Mouse (Mus musculus): ENCODE data around the gene Cnih2. TPM values are rescaled to one million over a fixed set of nuclear protein-coding genes. Genes with fewer than 3 reads are reported as not detected.
A peak's percentile ranks its signal among the peaks of the same experiment; 100 is the strongest.
"Not testable (repeated sequence)": the region's sequence is repeated elsewhere in the genome, so short reads cannot be mapped to it uniquely, and the experiment has no call there.

Cnih2 gene
- total RNA-seq, 4 experiments from 2014 or later = 417 to 436 (median 422) TPM

GRCm38 (mm10) chr19:5094243-5094632 lies 4.1 kb downstream of the Cnih2 start:
- DNase-seq (ENCODE audit: low spot score in 2 of 2) = peak; percentile 95 to 98

- DNase-seq (ENCODE audit: low spot score in 2 of 2) = no peak
Measured at GRCm38 (mm10) chr19:5093481-5094242, 4.7 kb downstream of the Cnih2 start.

- DNase-seq (ENCODE audit: low spot score in 2 of 2) = no peak
Measured at GRCm38 (mm10) chr19:5092083-5092482, 6.2 kb downstream of the Cnih2 start.

GRCm38 (mm10) chr19:5089324-5089723 lies 9.0 kb downstream of the Cnih2 start:
- no peak for DNase-seq (ENCODE audit: low spot score in 2 of 2)

- DNase-seq (ENCODE audit: low spot score in 2 of 2) = peak; percentile 96 to 99
Measured at GRCm38 (mm10) chr19:5087884-5088728, 10.2 kb downstream of the Cnih2 start, which contains the start of gene Yif1a. TSS of gene Yif1a (plus strand) at chr19:5088538.

GRCm38 (mm10) chr19:5086533-5086932 lies 11.8 kb downstream of the Cnih2 start:
- DNase-seq (ENCODE audit: low spot score in 2 of 2) = not testable (repeated sequence)

GRCm38 (mm10) chr19:5085145-5085863 lies 13.0 kb downstream of the Cnih2 start, which contains the start of gene Tmem151a:
TSS of gene Tmem151a (minus strand) at chr19:5085531.
- no peak for DNase-seq (ENCODE audit: low spot score in 2 of 2)

GRCm38 (mm10) chr19:5084834-5085144 lies 13.5 kb downstream of the Cnih2 start:
- no peak for DNase-seq (ENCODE audit: low spot score in 2 of 2)

- no peak for DNase-seq (ENCODE audit: low spot score in 2 of 2)
Measured at GRCm38 (mm10) chr19:5083961-5084833, 14.1 kb downstream of the Cnih2 start.

GRCm38 (mm10) chr19:5082596-5082995 lies 15.7 kb downstream of the Cnih2 start:
- no peak for DNase-seq (ENCODE audit: low spot score in 2 of 2)

- DNase-seq (ENCODE audit: low spot score in 2 of 2) = no peak
Measured at GRCm38 (mm10) chr19:5082005-5082404, 16.3 kb downstream of the Cnih2 start.

- DNase-seq (ENCODE audit: low spot score in 2 of 2) = no peak
Measured at GRCm38 (mm10) chr19:5079279-5079678, 19.0 kb downstream of the Cnih2 start.

GRCm38 (mm10) chr19:5073518-5073917 lies 24.8 kb downstream of the Cnih2 start:
- no peak for DNase-seq (ENCODE audit: low spot score in 2 of 2)

GRCm38 (mm10) chr19:5073028-5073427 lies 25.3 kb downstream of the Cnih2 start:
- no peak for DNase-seq (ENCODE audit: low spot score in 2 of 2)

- DNase-seq (ENCODE audit: low spot score in 2 of 2) = no peak
Measured at GRCm38 (mm10) chr19:5072389-5073019, 25.8 kb downstream of the Cnih2 start.

GRCm38 (mm10) chr19:5071545-5072369 lies 26.6 kb downstream of the Cnih2 start:
- DNase-seq (ENCODE audit: low spot score in 2 of 2) = no peak

- no peak for DNase-seq (ENCODE audit: low spot score in 2 of 2)
Measured at GRCm38 (mm10) chr19:5071077-5071476, 27.2 kb downstream of the Cnih2 start.

- no peak for DNase-seq (ENCODE audit: low spot score in 2 of 2)
Measured at GRCm38 (mm10) chr19:5069978-5070377, 28.3 kb downstream of the Cnih2 start.

GRCm38 (mm10) chr19:5069486-5069885 lies 28.8 kb downstream of the Cnih2 start:
- no peak for DNase-seq (ENCODE audit: low spot score in 2 of 2)
